Mouse (Mus musculus) testis, adult 2 months (tissue): ENCODE measurements around the gene Sema4a. TPM values are rescaled to one million over a fixed set of nuclear protein-coding genes. Genes with fewer than 3 reads are reported as not detected.

Source experiments
- H3K27ac ChIP-seq: fragments of 200-500 bp; 2 replicates; pipeline ENCODE4 v1.5.1; 2012; ENCODE audit warnings: low read depth, low read length; ENCODE audit not compliant: control insufficient read depth, insufficient read depth
- H3K27me3 ChIP-seq: fragments of 200-500 bp; 2 replicates; pipeline ENCODE4 v1.6.1; 2012; ENCODE audit warnings: mild to moderate bottlenecking, low read length, moderate library complexity; ENCODE audit not compliant: control insufficient read depth, insufficient read depth
- H3K36me3 ChIP-seq: fragments of 200-500 bp; 2 replicates; pipeline ENCODE4 v1.6.1; 2012; ENCODE audit warnings: mild to moderate bottlenecking, low read length; ENCODE audit not compliant: control insufficient read depth, insufficient read depth
- H3K4me1 ChIP-seq: fragments of 200-500 bp; 2 replicates; pipeline ENCODE4 v1.6.1; 2012; ENCODE audit warnings: low read length; ENCODE audit not compliant: control insufficient read depth, insufficient read depth
- H3K4me3 ChIP-seq: fragments of 200-500 bp; 2 replicates; pipeline ENCODE4 v1.5.1; 2012; ENCODE audit warnings: low read depth, mild to moderate bottlenecking, low read length, moderate library complexity, mixed read lengths; ENCODE audit not compliant: control insufficient read depth
- CTCF ChIP-seq: fragments of 200-500 bp; IDR thresholded peaks from 2 replicates; pipeline ENCODE4 v1.5.1; 2012; ENCODE audit warnings: low read depth, mild to moderate bottlenecking, inconsistent platforms, low read length, moderate library complexity; ENCODE audit not compliant: control insufficient read depth, insufficient read depth, insufficient replicate concordance
- POLR2A ChIP-seq: fragments of 200-500 bp; IDR thresholded peaks from 2 replicates; pipeline ENCODE4 v1.6.1; 2012; ENCODE audit warnings: low read depth, mild to moderate bottlenecking, inconsistent platforms, low read length, moderate library complexity; ENCODE audit not compliant: control insufficient read depth
- polyA plus RNA-seq: library from polyadenylated mRNA; depleted of rRNA; stranded (reverse); fragments of >200 nt; gene quantifications from 2 replicates; pipeline ENCODE4 v1.2.3, GENCODE M21; 2012

Gene Sema4a
- polyA plus RNA-seq, 1 experiment = 58.9 TPM

- TF ChIP-seq CTCF (no peak), POLR2A (peak; percentile 69; the same call in 1 of the 2 replicates)
- no peaks in the 10 kb centered on the region for H3K36me3 ChIP-seq
- H3K27ac ChIP-seq = peak overlapping the region; percentile 23; the same call in 1 of the 2 replicates
- no peaks in the 10 kb centered on the region for H3K27me3 ChIP-seq
- H3K4me1 ChIP-seq = peaks cover 18% of the 10 kb centered on the region
- H3K4me3 ChIP-seq = peak overlapping the region; percentile 60
Measured at GRCm38 (mm10) chr3:88502641-88503504, 41.9 kb upstream of the Sema4a start.

GRCm38 (mm10) chr3:88502031-88502571 is 41.1 kb upstream of the Sema4a start:
- Histone ChIP-seq H3K27me3 (no peaks in the 10 kb centered on the region), H3K4me3 (peak overlapping the region; percentile 60), H3K4me1 (peaks cover 18% of the 10 kb centered on the region), H3K27ac (peak overlapping the region; percentile 26; the same call in 1 of the 2 replicates), H3K36me3 (no peaks in the 10 kb centered on the region)
- TF ChIP-seq POLR2A (no peak), CTCF (no peak)

- no peak overlapping the region for H3K27ac ChIP-seq
Measured at GRCm38 (mm10) chr3:88501366-88502030, 40.5 kb upstream of the Sema4a start.

GRCm38 (mm10) chr3:88500655-88501365 is 39.8 kb upstream of the Sema4a start:
- TF ChIP-seq CTCF = no peak
- no peak for TF ChIP-seq POLR2A
- Histone ChIP-seq H3K27me3 (no peaks in the 10 kb centered on the region), H3K36me3 (no peaks in the 10 kb centered on the region), H3K27ac (no peak overlapping the region), H3K4me1 (peaks cover 18% of the 10 kb centered on the region), H3K4me3 (no peak overlapping the region)

More at GRCm38 (mm10) chr3:88501366-88502030, 40.5 kb upstream of the Sema4a start:
- no peaks in the 10 kb centered on the region for H3K27me3 ChIP-seq
- TF ChIP-seq POLR2A (no peak), CTCF (no peak)
- H3K4me3 ChIP-seq = no peak overlapping the region
- no peaks in the 10 kb centered on the region for H3K36me3 ChIP-seq
- peaks cover 18% of the 10 kb centered on the region for H3K4me1 ChIP-seq

DNA sequence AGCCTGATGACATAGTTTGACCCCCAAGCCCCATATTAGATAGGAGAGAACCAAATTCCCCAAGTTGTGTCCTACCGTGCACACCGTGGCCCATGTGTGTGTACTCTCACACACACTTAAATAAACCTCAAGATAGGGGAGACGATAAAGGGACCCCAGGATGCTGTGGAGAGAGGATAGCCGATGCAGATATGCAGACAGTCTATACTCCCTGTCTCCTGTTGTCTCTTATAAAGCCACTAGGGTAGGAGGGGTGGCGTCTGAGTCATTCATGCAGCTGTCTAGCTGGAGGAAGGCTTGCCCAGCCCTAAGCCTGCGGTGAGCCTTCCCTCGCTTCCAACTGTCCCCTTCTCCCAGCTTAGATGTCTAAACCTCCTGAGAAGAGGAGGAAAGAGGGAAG is 39.1 kb upstream of the Sema4a start:
- no peak overlapping the region for H3K27ac ChIP-seq
- H3K36me3 ChIP-seq = no peaks in the 10 kb centered on the region
- TF ChIP-seq POLR2A (no peak), CTCF (no peak)
- H3K27me3 ChIP-seq = no peaks in the 10 kb centered on the region
- H3K4me1 ChIP-seq = peaks cover 15% of the 10 kb centered on the region
- H3K4me3 ChIP-seq = no peak overlapping the region

DNA sequence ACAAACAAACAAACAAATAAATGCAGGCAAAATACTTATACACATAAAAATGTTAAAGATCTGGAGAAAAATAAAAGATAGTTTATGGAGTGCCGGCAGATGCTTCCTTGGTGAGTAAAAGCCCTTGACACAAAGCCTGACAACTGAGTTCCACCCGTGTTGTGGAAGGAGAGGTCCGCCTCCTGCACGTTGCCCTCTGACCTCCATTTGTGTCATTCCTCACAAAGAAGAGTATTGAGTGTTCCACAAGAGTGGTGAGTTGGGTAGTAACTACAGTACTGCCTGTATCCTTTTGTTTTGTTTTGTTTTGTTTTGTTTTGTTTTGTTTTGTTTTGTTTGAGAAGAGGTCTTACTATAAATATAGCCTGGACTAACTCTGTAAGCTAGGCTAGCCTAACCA is 38.6 kb upstream of the Sema4a start:
- no peaks in the 10 kb centered on the region for H3K27me3 ChIP-seq
- TF ChIP-seq POLR2A (no peak), CTCF (no peak)
- H3K36me3 ChIP-seq = no peaks in the 10 kb centered on the region
- peaks cover 18% of the 10 kb centered on the region for H3K4me1 ChIP-seq
- no peak overlapping the region for H3K27ac ChIP-seq
- no peak overlapping the region for H3K4me3 ChIP-seq
